In genomic region chr11:106742388-106742841, GRCm38 (mm10) we compare ENCODE assay signal across 10 mouse cellular contexts. TPM values are rescaled to one million over a fixed set of nuclear protein-coding genes. Genes with fewer than 3 reads are reported as not detected.
A peak's percentile ranks its signal among the peaks of the same experiment; 100 is the strongest.
DNase-seq lines count a peak whose midpoint lies in the region; ATAC-seq and TF ChIP-seq lines count a peak whose summit lies in the region.
"Had no signal": no experiment of that assay in that cellular context is flagged by ENCODE, and none has a peak within 500 bp of the region (broad histone marks: within the 10 kb centered on the region; RNA-seq: fewer than 3 reads in every experiment).

No protein-coding gene starts in this region.

- peaks cover 3% of the 10 kb centered on the region; the same call in 1 of the 2 replicates for H3K4me1 ChIP-seq in midbrain, postnatal 0 days (ENCODE audit: insufficient read depth, low read length)
- peaks cover 8% of the 10 kb centered on the region for H3K4me1 ChIP-seq in midbrain, embryonic 15.5 days
- no peaks in the 10 kb centered on the region for H3K4me1 ChIP-seq in stomach, postnatal 0 days (replicated peaks; ENCODE audit: control insufficient read depth, insufficient read depth)

- 39% methylated on average over 6 of the region's 6 CpGs for WGBS in midbrain, postnatal 0 days
- WGBS in midbrain, embryonic 15.5 days, result 45% methylated on average over 6 of the region's 6 CpGs
- 43% methylated on average over 6 of the region's 6 CpGs for WGBS in stomach, postnatal 0 days

- no peak for DNase-seq in gastrocnemius, adult 2 months
- DNase-seq in gastrocnemius, adult 8-10 months (ENCODE audit: low spot score in 2 of 2), result no peak
- peak; percentile 71 for DNase-seq in midbrain, postnatal 0 days (ENCODE audit: low spot score)
- peak; percentile 43 for DNase-seq in embryo, embryonic 11 days
- DNase-seq in stomach, postnatal 0 days (ENCODE audit: low spot score), result no peak
- DNase-seq in frontal cortex, postnatal 25 days (ENCODE audit: low spot score in 2 of 2), result no peak
- no peak for DNase-seq in adrenal gland, postnatal 4 days (ENCODE audit: low spot score in 2 of 2)
- DNase-seq: heart, postnatal 4 days; layer of hippocampus, postnatal 36 days had no signal

- peak; percentile 78 for TF ChIP-seq CTCF in gastrocnemius, adult 2 months (IDR thresholded peaks at IDR 0.05)
- peak; percentile 82 for TF ChIP-seq CTCF in midbrain, postnatal 0 days (IDR thresholded peaks at IDR 0.05)
- peak; percentile 82 for TF ChIP-seq CTCF in stomach, postnatal 0 days (IDR thresholded peaks at IDR 0.05; ENCODE audit: low read depth)

- no peak overlapping the region for H3K9ac ChIP-seq in midbrain, postnatal 0 days (replicated peaks; ENCODE audit: low read length, poor library complexity, severe bottlenecking)
- H3K9ac ChIP-seq in midbrain, embryonic 15.5 days, result no peak overlapping the region
- H3K9ac ChIP-seq in stomach, postnatal 0 days (ENCODE audit: low read length), result no peak overlapping the region

- no peaks in the 10 kb centered on the region for H3K27me3 ChIP-seq in midbrain, postnatal 0 days (ENCODE audit: insufficient read depth, low read length)
- H3K27me3 ChIP-seq in midbrain, embryonic 15.5 days (replicated peaks), result no peaks in the 10 kb centered on the region
- H3K27me3 ChIP-seq in stomach, postnatal 0 days (ENCODE audit: control insufficient read depth, insufficient read depth, low read length), result no peaks in the 10 kb centered on the region

- intact Hi-C loops in gastrocnemius, adult 2 months (cut with DNase I), result loop anchor here (1.0 to 10.0 kb wide), 4 partner anchors 62 to 328 kb away; no protein-coding TSS in a partner anchor

- ATAC-seq in midbrain, postnatal 0 days (ENCODE audit: low FRiP score), result no peak
- ATAC-seq in midbrain, embryonic 15.5 days (replicated peaks), result no peak
- ATAC-seq in stomach, postnatal 0 days (ENCODE audit: low FRiP score, low TSS enrichment), result no peak

- no peak for TF ChIP-seq EP300 in stomach, postnatal 0 days (optimal IDR thresholded peaks at IDR 0.05)

- no peak overlapping the region for H3K4me3 ChIP-seq in gastrocnemius, adult 2 months
- H3K4me3 ChIP-seq in midbrain, postnatal 0 days (ENCODE audit: low read depth, low read length), result no peak overlapping the region
- H3K4me3 ChIP-seq in midbrain, embryonic 15.5 days, result no peak overlapping the region
- no peak overlapping the region for H3K4me3 ChIP-seq in stomach, postnatal 0 days (ENCODE audit: low read depth, low read length)

- H3K9me3 ChIP-seq in midbrain, postnatal 0 days (ENCODE audit: low read length), result no peaks in the 10 kb centered on the region
- H3K9me3 ChIP-seq in midbrain, embryonic 15.5 days, result no peaks in the 10 kb centered on the region
- no peaks in the 10 kb centered on the region for H3K9me3 ChIP-seq in stomach, postnatal 0 days (ENCODE audit: control insufficient read depth, low read length)

- no peak overlapping the region for H3K4me2 ChIP-seq in midbrain, postnatal 0 days (ENCODE audit: low read depth, low read length, poor library complexity, severe bottlenecking)
- no peak overlapping the region for H3K4me2 ChIP-seq in midbrain, embryonic 15.5 days
- H3K4me2 ChIP-seq in stomach, postnatal 0 days (replicated peaks; ENCODE audit: low read depth), result no peak overlapping the region

- no peak overlapping the region for H3K27ac ChIP-seq in gastrocnemius, adult 2 months
- H3K27ac ChIP-seq in midbrain, postnatal 0 days (ENCODE audit: low read depth, low read length), result no peak overlapping the region
- no peak overlapping the region for H3K27ac ChIP-seq in midbrain, embryonic 15.5 days
- H3K27ac ChIP-seq in stomach, postnatal 0 days (replicated peaks), result no peak overlapping the region

- no peaks in the 10 kb centered on the region for H3K36me3 ChIP-seq in midbrain, postnatal 0 days (ENCODE audit: insufficient read depth, low read length)
- no peaks in the 10 kb centered on the region for H3K36me3 ChIP-seq in midbrain, embryonic 15.5 days (replicated peaks)
- no peaks in the 10 kb centered on the region for H3K36me3 ChIP-seq in stomach, postnatal 0 days (ENCODE audit: control insufficient read depth, insufficient read depth, low read length)

RNA-seq across cellular contexts. Expression of gene Pecam1, which starts 8.0 kb away (rescaled TPM):
- 10 to 100 TPM; 37.1 to 43.8 TPM for total RNA-seq in gastrocnemius, adult 2 months (2021)
- total RNA-seq in gastrocnemius, adult 8-10 months (2022), result 10 to 100 TPM; 25.4 to 30.9 (median 26.7) TPM
- 17.5 and 18.1 TPM in 2 replicates for total RNA-seq in midbrain, postnatal 0 days (2014; rRNA removed)
- 9.8 and 11.1 TPM in 2 replicates for polyA plus RNA-seq in midbrain, postnatal 0 days (2015; fragmentation: Nextera tagmentation; extraction: Ambion mirVana)
- polyA plus RNA-seq in midbrain, embryonic 15.5 days (2015; fragmentation: Nextera tagmentation; extraction: Ambion mirVana), result 15.1 and 17.5 TPM in 2 replicates
- 20.2 and 20.4 TPM in 2 replicates for polyA plus RNA-seq in stomach, postnatal 0 days (2015; fragmentation: Nextera tagmentation; extraction: Ambion mirVana)
- 100 to 1,000 TPM; 110 to 113 TPM for total RNA-seq in adrenal gland, postnatal 4 days (2021)

RNA-seq across cellular contexts. Expression of gene Milr1, which starts 8.6 kb away (rescaled TPM):
- not detected for total RNA-seq in gastrocnemius, adult 2 months (2021)
- total RNA-seq in gastrocnemius, adult 8-10 months (2022), result under 1 TPM in 1 of 4 experiments, not detected in 3; 0.40 TPM
- total RNA-seq in midbrain, postnatal 0 days (2014; rRNA removed), result 0.66 TPM in 1 of 2 replicates, not detected in the other
- polyA plus RNA-seq in midbrain, postnatal 0 days (2015; fragmentation: Nextera tagmentation; extraction: Ambion mirVana), result 0.37 and 0.82 TPM in 2 replicates
- 0.79 and 0.88 TPM in 2 replicates for polyA plus RNA-seq in midbrain, embryonic 15.5 days (2015; fragmentation: Nextera tagmentation; extraction: Ambion mirVana)
- polyA plus RNA-seq in stomach, postnatal 0 days (2015; fragmentation: Nextera tagmentation; extraction: Ambion mirVana), result 2.2 and 2.8 TPM in 2 replicates
- 1 to 10 TPM in 1 of 2 experiments, under 1 TPM in 1; 0.98 to 1.7 TPM for total RNA-seq in adrenal gland, postnatal 4 days (2021)
- total RNA-seq: layer of hippocampus, postnatal 36 days had no signal

RNA-seq across cellular contexts. Expression of gene Polg2, which starts 36.9 kb away (rescaled TPM):
- 1 to 10 TPM; 2.4 to 3.3 TPM for total RNA-seq in gastrocnemius, adult 2 months (2021)
- 1 to 10 TPM; 2.3 to 3.5 (median 3.0) TPM for total RNA-seq in gastrocnemius, adult 8-10 months (2022)
- 6.6 and 9.8 TPM in 2 replicates for total RNA-seq in midbrain, postnatal 0 days (2014; rRNA removed)
- polyA plus RNA-seq in midbrain, postnatal 0 days (2015; fragmentation: Nextera tagmentation; extraction: Ambion mirVana), result 9.7 and 10.5 TPM in 2 replicates
- 9.6 and 10.4 TPM in 2 replicates for polyA plus RNA-seq in midbrain, embryonic 15.5 days (2015; fragmentation: Nextera tagmentation; extraction: Ambion mirVana)
- polyA plus RNA-seq in stomach, postnatal 0 days (2015; fragmentation: Nextera tagmentation; extraction: Ambion mirVana), result 8.9 and 10.3 TPM in 2 replicates
- total RNA-seq in adrenal gland, postnatal 4 days (2021), result 10 to 100 TPM; 12.8 to 13.1 TPM

RNA-seq across cellular contexts. Expression of gene Ddx5, which starts 46.6 kb away (rescaled TPM):
- 100 to 1,000 TPM; 261 to 265 TPM for total RNA-seq in gastrocnemius, adult 2 months (2021)
- 100 to 1,000 TPM; 190 to 257 (median 232) TPM for total RNA-seq in gastrocnemius, adult 8-10 months (2022)
- 408 and 459 TPM in 2 replicates for total RNA-seq in midbrain, postnatal 0 days (2014; rRNA removed)
- polyA plus RNA-seq in midbrain, postnatal 0 days (2015; fragmentation: Nextera tagmentation; extraction: Ambion mirVana), result 260 and 301 TPM in 2 replicates
- 370 and 394 TPM in 2 replicates for polyA plus RNA-seq in midbrain, embryonic 15.5 days (2015; fragmentation: Nextera tagmentation; extraction: Ambion mirVana)
- 175 and 178 TPM in 2 replicates for polyA plus RNA-seq in stomach, postnatal 0 days (2015; fragmentation: Nextera tagmentation; extraction: Ambion mirVana)
- total RNA-seq in adrenal gland, postnatal 4 days (2021), result 100 to 1,000 TPM; 889 to 991 TPM

RNA-seq across cellular contexts. Expression of gene Cep95, which starts 46.6 kb away (rescaled TPM):
- total RNA-seq in gastrocnemius, adult 2 months (2021), result 1 to 10 TPM; 3.7 to 5.6 TPM
- 1 to 10 TPM; 2.5 to 5.0 (median 3.4) TPM for total RNA-seq in gastrocnemius, adult 8-10 months (2022)
- total RNA-seq in midbrain, postnatal 0 days (2014; rRNA removed), result 6.0 and 13.3 TPM in 2 replicates
- 6.0 and 7.9 TPM in 2 replicates for polyA plus RNA-seq in midbrain, postnatal 0 days (2015; fragmentation: Nextera tagmentation; extraction: Ambion mirVana)
- 17.0 and 17.3 TPM in 2 replicates for polyA plus RNA-seq in midbrain, embryonic 15.5 days (2015; fragmentation: Nextera tagmentation; extraction: Ambion mirVana)
- polyA plus RNA-seq in stomach, postnatal 0 days (2015; fragmentation: Nextera tagmentation; extraction: Ambion mirVana), result 4.9 and 5.7 TPM in 2 replicates
- total RNA-seq in adrenal gland, postnatal 4 days (2021), result 10 to 100 TPM; 16.1 to 18.1 TPM

Comparison
In these comparisons a context has a peak if more than half of its experiments do, and no peak if none do; other contexts are left out.
1. DNase-seq: peak in midbrain, postnatal 0 days (single experiment) and embryo, embryonic 11 days (single experiment); none in gastrocnemius, adult 2 months (single experiment), gastrocnemius, adult 8-10 months (0 of 2), stomach, postnatal 0 days (single experiment), frontal cortex, postnatal 25 days (0 of 2) and adrenal gland, postnatal 4 days (0 of 2).
2. Peak in every context shown above with its lines, with median percentiles within 50 percentile points of each other: CTCF ChIP-seq.